Mouse (Mus musculus) granulocyte monocyte progenitor cell, adult 5-6 weeks (primary cell): ENCODE data around the gene Rpl6. TPM values are rescaled to one million over a fixed set of nuclear protein-coding genes. Genes with fewer than 3 reads are reported as not detected.

Source experiments
- ATAC-seq: replicated peaks from 2 replicates; pipeline ENCODE4 v1.8.0; 2016; ENCODE audit warnings: mild to moderate bottlenecking, moderate TSS enrichment, inconsistent platforms; ENCODE audit not compliant: poor library complexity, severe bottlenecking
- total RNA-seq, 2 experiments: library from RNA; stranded (forward) in 1 of 2; stranded (reverse) in 1 of 2; fragments of 200-712, 200-1000 nt in 1 of 2; fragments of >200 nt in 1 of 2; fragmentation: Nextera tagmentation in 1 of 2; gene quantifications; 2 replicates each; pipeline ENCODE4 v1.2.3; 2014 to 2017

The Rpl6 gene
- total RNA-seq (2014; fragmentation: Nextera tagmentation) (2,241 and 2,395 TPM in 2 replicates), total RNA-seq (2017) (1,241 and 1,301 TPM in 2 replicates)

DNA sequence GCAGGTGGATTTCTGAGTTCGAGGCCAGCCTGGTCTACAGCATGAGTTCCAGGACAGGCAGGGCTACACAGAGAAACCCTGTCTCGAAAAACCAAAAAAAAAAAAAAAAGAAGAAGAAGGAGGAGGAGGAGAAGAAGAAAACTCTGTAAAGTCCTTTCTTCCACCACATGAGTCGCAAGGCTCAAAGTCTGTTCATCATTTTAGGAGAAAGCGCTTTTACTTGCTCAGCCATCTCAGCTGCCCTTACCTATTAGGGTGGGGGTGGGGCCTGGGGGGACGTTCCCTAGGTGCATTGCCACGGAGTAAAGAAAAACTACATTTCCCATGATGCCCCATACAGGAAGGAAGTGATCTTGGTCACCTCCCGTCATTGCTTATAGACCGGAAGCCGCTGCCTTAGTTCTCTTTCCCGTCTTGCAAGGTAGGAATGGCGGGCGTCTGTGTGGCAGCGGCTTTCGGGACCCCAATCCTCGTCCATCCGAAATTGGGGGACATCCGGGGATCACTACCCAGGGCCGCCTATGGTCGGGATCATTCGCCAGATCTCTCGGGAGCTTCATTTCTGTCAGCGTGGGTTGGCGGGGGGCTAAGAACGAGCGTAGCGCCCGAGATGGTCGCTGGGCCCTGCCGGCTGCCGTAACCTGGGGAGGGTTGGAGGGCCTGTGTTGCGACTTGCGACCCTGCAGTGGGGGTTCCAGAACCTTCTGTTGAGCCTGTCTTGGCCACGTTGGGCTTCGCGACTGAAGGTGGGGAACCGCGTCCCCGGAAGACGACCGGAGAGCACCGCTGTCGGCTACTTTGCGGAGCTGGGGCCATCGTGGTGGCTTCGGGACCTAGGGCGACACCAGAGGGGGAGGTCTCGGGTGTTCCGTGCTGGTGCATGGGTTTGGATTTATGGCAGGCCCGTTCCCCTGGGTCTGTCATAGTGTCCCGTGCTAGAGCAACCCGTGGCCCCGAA is at the start of gene Rpl6:
Gene Rpl6 (plus strand): TSS at position 350 of the 958 bp plus-strand sequence.
- peak; percentile 95 for ATAC-seq

DNA sequence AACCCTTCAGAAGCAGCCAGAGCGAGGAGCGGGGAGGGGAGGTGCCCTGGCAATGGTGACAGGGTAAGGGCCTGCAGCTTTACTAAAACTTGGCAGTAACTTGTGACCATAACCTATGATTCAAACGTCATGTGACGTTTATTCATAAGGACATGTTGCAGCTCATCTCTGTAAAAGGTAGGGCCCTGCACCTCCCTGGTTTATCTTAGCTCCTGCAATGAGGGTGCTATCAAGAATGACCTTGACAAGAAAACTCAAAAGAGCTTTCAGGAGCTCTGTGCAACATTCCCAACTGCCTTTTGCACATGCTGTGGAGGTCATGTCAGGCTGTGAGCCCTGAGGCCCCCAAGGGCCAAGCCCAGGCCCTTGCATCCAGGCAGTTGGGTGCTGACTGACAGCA is 48.2 kb upstream of the Rpl6 start:
- ATAC-seq = no peak

DNA sequence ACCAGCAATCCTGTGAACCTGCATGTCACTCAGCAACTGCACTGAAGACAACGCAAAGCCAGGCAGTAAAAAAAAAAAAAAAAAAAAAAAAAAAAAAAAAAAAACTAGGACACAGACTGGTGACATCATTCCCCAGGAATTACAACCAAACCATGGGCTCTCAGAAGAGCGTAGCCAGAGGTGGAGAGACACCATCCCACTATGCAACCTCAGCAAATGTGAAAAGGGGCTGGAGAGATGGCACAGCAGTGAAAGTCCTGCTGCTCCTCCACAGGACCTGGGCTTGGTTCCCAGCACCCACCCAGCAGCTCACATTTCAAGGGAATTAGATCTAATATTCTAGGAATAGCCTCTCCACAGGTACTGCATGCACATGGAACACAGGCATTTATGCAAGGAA is 47.3 kb upstream of the Rpl6 start:
- no peak for ATAC-seq

DNA sequence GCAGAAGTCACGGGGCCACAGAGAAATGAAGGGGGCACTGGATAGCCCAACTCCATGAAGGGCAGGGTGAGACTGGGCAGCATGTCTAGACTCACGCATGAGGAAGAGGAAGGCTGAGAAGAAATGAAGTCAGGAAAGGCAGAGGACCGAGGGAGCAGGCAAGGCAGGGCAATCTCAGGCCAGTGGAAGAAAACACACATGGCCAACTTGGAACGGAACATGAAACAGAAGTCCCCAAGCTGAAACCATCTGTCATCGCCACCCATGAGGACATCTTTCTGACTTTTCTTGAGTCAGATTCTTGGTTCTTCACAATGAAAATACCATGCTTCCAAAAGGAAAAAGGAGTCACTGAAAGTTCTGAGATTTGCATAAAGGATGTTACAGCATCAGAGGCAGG is 46.8 kb upstream of the Rpl6 start:
- no peak for ATAC-seq

DNA sequence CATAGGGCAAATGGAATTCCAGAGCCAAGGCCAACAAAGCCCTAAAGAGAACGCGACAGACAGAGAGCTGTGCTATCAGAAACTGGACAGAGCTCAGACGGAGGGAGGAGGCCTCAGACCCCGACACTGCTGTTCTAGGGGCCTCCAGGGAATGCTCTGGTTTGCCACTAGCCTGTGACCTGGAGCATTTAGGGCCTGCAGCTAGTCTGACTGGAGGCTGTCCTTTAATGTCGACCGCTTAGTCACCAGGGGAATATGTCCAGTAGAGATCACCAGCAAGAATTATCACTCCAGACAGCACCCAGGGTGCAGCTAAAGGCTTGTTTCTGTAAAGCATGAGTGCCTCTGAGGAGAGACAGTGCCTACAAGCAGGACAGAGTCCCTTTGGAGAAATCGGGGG is 45.3 kb upstream of the Rpl6 start:
- ATAC-seq = no peak

DNA sequence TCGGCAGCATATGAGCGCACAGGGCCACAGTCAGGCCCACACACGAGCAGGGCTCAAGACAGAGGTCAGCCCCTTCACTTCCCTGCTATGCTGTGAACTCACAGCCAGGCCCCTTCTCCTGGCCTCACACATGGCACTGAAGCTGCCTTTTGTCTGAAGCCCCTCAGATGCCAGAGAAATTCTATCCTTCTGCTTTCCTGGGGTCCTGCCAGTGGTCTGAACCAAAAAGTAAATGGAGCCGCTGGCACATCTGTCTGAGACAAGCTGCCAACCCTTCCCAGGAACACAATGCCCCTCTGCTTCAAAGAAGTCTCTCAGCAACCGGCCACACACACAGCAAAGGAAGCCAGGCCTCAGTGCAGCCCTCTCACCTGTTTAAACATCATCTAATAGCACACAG is 42.0 kb upstream of the Rpl6 start:
- no peak for ATAC-seq

DNA sequence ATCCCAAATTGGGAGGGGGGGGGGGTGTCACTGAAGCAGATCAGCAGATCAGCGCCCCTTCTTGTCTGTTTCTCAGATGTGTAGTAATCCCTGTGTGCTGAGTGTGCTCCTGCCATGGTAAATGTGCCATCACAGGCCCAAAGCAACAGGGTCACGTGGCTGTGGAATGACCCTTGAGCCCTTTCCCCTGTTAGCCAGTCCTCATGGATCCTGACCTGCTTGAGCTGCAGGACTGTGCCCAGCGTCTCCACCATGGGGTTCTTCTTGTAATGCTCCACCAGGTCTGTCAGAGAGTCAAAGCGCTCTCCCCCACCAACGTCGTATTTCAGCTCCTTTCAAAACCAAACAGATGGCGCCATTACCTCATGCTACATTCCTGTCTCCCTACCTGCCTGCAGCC is 41.4 kb upstream of the Rpl6 start:
- no peak for ATAC-seq

DNA sequence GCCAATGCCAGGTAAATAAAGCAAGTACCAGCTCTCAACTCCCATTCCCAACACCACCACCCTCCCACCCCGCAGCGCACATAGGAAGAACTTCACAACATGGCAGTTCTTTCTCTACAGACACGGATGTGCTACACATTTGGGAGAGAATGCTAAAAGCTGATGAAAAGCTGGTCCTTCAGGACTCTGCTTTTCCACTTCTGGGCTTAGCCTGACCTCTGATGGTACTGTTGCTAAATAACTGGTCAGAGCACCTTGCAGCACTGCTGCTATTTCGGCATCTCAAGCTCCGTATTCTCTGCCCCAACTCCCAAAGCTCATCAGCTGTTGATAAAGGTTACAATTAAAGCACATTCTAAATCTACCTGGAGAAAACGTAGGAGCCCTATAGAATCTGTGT is 37.4 kb upstream of the Rpl6 start:
- ATAC-seq = no peak

DNA sequence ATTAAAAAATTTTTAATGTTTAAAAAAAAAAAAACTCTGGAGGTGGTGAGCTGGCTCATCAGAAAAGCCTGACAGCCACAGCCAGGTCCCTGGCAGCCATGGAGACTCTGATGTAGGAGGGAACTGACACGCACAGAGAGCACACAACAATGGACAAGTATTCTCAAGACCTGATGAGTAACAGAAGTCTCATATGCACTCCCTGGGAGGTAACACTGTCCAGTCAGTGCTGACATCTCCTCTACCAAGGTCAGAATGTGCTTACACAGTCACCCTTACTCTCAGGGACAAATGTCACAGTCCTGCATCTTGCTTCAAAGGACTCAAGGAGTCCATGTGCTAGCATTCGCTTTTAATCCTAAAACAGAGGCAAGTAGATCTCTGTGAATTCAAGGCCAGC is 34.7 kb upstream of the Rpl6 start:
- no peak for ATAC-seq

DNA sequence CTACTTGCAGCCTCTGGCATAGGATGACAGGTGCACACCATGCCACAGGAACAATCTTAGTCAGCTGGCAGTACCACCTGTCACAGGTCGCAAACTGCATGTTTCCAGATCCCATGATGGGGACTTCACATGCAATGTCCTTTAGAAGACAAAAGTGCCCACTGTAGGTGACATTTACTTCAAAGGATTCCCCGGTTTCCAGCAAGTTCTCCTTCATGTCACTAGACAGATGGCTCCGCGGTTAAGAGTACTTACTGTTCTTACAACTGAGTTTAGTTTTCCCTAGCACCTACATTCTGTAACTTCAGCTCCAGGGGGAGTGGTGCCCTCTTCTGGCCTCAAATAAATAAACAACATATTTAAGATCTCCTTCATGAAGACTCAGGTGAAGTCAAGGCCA is 31.4 kb upstream of the Rpl6 start:
- ATAC-seq = no peak

DNA sequence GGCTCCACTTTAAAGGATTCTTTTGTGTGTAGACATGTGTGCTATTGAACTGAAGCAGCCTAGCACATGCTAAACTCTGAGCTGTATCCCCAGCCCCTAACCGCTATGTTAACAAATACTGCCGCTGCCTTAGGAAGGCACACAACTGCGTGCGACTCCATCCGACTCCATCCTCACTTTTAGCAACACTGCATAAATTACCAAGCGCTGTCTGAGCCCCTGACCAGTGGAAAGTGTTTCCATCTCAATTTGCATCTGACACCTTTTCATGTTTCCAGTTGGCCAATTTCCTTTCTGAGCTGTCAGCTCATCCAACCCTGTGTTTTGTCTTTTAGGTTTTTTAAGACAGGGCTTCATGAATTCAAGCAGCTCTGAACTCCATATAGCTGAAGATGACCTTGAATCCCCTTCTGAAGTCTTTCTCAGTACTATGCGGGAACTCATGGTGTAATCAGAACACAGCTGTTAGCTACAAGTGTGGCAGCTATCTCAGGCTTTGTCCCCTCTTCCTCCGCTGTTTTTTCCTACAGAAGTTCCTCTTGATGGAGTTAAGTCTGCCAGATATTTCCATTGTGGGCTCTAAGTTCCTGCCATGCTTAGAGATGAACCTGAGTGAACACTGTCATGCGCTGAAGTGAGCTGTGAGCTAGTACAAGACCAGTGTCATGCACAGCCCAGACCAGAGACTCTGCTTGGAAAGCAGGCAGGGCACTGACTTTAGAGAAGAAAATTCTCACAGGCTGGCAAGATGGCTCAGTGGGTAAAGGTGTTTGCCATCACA is 25.0 kb upstream of the Rpl6 start:
- no peak for ATAC-seq

DNA sequence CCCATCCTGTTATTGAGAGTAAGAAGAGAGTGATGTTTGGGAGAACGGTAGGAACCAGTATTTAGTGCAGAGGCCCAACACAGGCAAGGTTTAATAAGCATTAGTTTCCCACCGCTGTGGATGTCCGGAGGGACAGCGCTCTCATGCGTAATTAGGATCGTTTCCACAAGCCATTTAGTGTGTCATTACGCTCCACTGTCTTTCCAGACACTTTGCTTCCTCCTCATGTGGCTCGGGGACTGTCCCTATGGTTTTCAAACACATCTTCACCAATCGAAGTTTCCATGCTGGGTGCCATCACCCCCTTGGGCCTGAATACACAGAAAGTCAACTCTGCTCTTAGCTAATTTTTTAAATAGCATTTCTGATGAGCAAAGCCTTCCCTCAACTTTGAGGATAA is 21.0 kb upstream of the Rpl6 start:
- ATAC-seq = no peak

DNA sequence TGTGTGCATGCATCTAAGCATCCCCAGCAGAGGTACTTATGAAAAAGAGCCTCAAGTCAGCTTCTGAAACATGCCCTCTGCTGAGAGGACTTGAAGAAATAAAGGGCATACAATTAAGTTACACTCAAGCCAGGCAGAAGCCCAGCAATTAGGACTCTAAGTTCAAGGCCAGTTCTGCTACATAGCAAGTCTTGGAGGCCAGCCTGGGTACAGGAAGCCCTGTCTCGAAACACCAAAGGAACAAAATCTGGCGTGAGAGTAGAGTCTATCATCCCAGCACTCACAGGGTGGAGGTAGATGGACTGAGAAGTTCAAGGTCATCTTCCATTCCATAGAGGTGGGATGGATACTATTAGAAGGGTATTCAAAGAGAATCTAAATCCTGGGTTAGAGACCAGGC is 19.9 kb upstream of the Rpl6 start:
- ATAC-seq = no peak

DNA sequence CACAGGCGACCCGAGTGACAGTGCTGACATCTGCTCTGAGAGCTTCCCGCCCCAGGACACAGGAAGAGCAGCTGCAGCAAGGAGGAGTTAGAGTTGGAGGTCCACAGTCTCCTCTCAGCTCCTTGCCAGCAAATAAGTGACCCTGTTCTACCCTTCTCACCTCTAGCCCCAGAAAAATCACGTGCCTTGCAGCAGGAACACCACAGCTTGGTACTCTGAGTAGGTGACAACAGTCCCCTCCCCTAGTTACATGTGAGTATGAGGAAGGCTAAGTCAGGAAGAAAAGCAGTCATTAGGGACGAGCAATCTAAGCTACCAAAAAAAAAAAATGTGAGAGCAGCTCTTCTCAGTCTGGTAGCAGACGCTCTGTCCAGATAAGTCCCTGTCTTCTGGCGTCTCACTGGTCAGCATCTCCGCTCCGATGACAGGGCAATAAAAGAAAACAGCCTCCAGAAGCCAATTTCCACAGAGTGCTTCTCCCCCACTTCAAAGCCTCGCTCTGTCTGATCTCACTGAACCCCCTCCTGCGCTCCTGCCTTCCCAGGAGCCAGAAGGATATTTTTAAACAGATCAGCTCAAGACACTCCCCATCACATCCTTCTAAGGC is 19.2 kb upstream of the Rpl6 start:
- no peak for ATAC-seq

DNA sequence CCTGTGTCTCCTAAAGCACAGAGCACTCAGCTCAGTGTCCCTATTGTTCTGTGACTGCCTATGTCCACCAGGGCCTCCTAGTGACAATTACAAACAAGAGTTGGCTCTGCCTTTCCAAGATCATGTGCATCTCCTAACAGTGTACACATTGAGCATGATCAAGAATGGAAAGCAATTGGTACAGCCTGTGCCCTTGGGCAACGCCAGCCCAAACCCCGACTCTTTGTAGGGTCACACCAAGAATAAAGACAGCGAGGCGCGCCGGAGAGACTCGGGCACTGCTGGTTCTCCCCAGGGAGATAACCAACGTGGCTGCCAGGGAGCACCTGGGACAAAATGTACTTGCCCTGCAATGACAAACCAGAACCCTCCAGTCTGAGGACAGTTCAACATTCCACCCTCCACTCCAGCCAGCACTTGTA is 16.7 kb upstream of the Rpl6 start:
- ATAC-seq = no peak

DNA sequence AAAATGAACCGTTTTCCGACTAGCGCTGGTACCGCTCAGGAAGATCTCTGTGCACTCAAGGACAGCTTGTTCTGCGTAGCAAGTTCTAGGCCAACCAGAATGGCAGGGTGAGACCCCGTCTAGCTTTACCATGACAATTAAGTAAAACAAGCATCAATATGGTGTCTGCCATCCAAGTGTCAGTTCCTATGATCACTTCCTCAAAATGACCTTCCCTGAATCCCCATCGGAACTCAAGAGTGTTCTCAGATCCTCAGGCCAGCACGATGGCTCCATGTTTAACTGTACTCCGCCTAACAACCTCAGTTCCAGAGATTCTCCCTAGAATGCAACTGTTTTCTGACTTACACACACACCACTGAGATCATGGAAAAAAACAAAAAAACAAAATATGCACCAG is 16.0 kb upstream of the Rpl6 start:
- ATAC-seq = peak; percentile 55

DNA sequence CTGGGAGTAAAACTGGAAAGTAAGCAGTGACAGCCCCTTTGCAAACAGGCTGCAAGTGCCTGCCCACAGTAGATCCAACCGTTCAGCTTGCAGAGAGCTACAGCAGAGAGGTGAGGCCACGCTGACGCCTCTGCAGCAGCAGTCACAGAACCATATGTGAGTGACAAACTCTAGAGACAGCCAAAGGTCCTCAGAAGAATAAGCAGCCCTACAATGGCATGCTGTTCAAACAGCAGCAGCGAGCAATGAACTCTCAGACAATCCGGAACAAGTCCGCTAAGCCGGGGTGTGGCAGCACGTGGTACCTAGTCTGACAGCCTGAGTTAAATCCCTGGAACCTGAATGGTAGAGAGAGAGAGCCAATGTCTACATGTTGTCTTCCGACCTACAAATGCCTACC is 15.1 kb upstream of the Rpl6 start:
- ATAC-seq = no peak

DNA sequence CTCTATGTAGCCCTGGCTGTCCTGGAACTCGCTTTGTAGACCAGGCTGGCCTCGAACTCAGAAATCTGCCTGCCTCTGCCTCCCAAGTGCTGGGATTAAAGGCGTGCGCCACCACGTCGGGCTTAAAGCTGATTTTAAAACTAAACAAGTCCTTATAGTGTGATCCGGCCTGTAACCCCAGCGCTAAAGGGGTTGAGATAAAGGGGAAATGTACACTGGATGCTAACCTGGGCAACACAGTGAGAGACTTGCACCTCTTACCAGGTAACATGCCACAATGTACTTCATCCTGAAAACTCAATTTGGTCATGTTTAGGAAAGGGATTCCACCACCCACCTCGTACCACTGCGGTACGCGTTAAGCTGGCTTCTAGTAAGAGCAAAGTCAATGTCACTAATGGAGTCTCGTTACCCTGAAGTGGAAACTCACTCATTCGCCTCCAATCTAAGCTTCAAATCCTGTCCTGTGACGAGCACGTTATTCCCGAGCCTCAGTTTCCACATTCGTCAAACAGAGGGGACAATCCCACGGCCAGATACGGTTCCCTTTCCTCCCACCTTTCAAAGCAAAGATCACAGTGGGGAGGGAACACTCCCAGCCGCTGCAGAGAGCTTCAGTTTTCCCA is 14.0 kb upstream of the Rpl6 start:
- no peak for ATAC-seq

DNA sequence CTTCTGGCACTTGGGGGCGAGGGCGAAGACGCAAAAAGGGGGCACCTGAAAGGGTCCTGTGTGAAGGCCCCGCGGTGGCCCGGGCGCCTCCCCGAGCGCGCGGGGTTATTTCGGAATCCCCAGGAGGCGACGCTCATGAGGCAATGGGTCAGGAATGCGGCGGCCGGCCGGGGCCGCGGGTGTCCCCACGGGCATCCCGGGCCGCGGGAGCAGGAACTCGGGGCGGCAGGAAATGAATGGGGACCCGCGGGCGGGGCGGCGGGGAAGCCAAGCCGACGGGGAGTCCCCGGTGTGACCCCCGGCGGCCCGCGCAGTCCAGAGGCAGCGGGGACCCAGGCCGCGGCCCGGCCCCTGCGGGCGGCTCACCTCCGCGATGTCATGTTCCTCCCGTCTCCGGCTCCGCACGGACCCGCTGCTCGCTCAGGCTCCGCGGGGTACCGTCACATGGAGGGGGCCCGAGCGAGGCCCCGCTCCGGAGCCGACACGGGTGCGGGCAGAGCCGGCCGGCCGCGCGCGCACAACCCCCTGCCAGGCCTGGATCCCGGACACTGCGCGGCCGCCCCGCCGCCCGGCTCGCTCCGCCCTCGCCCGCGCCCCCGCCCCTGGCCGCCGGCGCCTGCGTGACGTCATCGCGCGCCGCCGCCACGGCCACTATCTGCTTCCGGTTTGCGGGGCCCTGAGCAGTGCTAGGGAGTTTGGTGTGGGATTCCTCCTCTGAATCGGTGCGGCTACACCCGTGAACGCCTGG is 13.3 kb upstream of the Rpl6 start, which contains the start of gene Ptpn11:
Gene Ptpn11 (minus strand): TSS at position 562 of the 748 bp plus-strand sequence.
- ATAC-seq = peak; percentile 72

DNA sequence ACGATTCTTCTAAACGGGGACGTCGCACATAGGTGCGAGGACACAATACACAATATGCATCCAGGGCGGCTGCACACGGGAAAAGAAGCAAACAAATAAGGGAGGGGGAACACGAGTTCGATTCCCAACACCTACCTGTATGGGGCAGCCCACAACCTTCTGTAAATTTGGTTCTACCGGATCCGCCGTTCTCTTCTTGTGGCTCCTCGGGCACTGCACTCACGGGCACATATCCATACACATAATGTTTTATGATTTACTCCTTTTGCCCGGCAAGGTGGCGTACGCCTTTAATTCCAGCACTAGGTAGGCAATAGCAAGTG is 12.7 kb upstream of the Rpl6 start:
- no peak for ATAC-seq
